Mouse (Mus musculus): ENCODE measurements around the gene Ppm1n.
A peak's percentile ranks its signal among the peaks of the same experiment; 100 is the strongest.
"Not testable (repeated sequence)": the region's sequence is repeated elsewhere in the genome, so short reads cannot be mapped to it uniquely, and the experiment has no call there.

Gene Ppm1n

DNA sequence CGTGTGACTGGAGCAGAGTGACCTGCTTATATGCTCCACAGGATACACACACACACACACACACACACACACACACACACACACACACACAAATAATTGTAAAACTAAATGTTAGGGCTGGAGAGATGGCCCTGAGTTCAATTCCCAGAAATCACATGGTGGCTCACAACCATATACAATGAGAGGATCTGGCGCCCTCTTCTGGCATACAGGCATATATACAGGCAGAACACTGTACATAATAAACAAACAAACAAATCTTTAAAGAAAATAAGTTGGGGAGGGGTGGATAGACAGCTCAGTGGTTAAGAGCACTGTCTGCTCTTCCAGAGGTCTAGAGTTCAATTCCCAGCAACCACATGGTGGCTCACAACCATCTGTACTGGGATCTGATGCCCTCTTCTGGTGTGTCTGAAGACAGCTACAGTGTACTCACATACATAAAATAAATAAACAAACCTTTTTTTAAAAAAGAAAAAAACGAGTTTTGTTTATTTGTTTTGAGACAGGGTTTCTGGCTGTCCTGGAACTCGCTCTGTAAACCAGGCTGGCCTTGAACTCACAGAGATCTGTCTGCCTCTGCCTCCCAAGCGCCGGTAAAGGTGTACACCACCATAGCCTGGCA lies 1.9 kb upstream of the Ppm1n start:
- DNase-seq, result not testable (repeated sequence)

DNA sequence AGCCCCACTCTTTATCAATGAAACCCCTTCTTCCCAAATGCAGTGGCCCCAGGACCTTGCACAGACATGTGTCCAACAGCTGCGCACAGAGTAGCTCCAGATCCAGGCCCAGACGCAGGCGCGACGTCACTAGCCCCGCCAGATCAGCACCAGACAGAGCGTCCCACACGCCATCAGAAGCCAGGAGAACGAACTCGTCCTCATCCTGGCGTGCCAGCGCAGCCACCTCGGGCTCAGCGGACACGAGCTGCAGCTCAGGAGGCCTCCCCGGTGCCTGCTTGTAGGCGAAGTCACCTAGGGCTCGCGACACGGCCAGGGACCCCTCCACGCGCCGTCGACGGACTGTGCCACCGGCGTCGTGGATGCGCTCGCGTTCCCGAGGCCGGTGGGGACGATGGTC lies 812 bp downstream of the Ppm1n start:
- DNase-seq, result no peak

DNA sequence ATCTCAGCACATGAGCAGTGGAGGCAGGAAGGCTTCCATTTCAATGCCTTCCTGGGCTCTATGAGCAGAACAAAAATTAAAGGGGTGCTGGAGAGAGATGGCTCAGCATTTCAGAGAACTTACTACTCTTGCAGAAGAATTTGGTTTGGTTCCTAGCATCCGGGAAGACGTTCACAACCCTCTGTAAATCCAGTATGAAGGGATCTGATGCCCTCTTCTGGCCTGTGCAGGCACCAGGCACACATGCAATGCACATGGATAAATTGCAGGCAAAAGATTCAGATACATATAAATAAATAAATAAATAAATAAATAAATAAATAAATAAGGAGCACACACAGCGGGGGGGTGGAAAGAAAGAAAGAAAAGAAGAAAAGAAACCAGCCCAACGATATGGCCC lies 3.6 kb downstream of the Ppm1n start:
- DNase-seq, result no peak

DNA sequence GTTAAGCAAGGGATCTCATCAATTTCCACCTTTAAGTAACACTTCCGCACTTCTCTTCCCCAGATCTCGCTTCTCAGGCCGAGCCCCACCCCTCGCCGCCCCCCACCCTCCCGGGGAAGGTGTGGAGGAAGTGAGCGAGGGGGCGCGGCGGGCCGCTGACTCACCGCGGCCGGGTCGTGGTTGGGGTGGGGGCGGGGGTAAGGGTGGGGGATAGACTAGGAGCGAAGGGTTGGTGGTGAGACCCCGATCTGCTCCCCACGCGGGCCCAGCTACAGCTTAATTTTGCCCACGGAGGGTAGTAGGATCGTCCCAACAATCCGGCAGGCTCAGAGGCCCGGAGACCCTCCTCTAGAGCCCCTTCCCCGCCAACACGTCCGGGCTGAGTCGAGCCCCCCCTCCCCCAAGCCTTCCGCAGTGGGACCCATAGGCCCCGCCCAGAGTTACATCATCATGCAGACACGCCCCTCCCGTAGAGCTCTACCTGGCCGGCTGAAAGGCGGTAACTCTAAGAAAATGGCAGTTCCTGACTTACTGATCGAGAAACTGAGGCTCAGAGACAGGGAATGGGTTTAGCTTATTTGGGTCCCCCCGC lies 7.6 kb downstream of the Ppm1n start:
- DNase-seq, result peak; percentile 59

DNA sequence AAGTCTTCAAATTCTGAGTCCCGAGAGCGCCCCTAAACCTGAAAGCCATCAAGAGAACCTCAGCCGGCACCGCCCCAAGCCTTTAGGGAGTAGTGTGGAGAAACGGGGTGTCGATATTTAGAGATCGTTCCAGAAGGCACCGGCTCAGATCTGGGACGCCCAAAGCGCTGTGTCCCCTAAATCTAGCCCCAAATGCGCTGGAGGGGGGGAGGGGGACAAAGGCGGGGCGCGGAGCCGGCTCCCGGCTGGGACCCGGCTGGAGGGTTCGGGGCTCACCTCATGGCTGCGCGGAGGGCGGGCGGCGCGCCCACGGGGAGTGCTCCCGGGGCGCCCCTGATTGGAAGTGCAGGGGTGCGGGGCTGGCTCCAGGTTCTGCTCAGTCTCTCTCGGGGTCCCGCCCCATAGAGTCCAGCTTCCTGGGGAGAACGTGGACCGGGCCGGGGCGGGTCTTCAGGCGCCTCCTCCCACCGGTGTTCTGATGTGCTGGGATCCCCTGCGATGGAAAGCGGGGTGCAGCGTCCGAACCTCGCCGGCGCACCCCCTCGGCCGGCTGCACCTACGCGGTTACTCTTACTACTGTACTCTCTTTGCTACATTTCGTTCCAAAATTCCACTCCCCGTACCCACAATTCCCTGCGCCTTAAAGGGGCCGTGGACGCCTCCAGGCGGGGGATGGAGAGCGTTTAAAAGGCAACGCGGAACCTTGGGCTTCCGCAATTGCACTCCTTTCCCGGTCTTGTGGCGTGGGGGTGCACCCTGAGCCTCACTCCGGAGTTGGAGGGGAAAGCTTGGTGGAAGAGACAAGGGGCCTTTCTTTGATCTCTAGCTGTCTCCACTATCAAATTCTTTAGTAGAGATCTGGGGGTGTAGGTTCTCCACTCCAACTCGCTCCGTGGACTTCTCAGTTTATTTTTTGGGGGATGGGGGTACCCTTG lies 8.4 kb downstream of the Ppm1n start, which contains the start of gene Vasp:
Vasp (minus strand) TSS at position 580 of the 935 bp plus-strand sequence.
- DNase-seq, result peak; percentile 69

DNA sequence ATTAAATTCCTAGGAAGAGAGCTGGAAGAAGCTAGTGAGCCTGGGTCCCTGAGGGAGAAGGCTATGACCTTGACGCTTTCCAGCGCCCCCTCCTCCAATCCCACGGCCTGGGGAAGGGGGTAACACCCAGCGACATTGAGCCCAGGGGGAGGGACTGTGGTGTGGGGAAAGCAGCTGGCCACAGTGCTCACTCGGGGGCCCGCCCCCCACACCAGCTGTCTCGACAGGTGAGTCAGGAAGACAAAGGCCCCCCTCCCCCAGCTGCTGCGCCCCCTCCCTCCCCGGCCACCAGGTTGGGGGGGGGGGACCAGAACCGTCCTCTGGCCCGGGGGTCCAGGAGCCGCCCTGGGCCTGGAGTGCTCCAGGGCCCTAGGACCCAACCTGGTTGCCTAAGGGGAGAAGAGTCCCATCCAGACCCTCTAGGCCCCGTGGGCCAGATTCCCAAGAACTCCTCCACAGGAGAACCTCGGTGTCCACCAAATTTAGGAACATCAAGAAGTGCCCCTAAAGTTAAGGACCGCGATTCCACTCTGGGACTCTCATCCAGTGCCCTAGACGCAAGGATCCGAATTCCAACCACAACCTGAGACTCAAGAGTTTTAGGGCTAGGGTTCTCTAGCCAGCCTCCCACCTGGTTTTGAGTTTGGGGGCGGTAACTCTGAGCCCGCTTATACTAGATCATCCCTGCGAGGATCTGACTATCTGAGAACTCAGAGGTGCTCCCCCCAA lies 9.2 kb downstream of the Ppm1n start:
- no peak for DNase-seq

DNA sequence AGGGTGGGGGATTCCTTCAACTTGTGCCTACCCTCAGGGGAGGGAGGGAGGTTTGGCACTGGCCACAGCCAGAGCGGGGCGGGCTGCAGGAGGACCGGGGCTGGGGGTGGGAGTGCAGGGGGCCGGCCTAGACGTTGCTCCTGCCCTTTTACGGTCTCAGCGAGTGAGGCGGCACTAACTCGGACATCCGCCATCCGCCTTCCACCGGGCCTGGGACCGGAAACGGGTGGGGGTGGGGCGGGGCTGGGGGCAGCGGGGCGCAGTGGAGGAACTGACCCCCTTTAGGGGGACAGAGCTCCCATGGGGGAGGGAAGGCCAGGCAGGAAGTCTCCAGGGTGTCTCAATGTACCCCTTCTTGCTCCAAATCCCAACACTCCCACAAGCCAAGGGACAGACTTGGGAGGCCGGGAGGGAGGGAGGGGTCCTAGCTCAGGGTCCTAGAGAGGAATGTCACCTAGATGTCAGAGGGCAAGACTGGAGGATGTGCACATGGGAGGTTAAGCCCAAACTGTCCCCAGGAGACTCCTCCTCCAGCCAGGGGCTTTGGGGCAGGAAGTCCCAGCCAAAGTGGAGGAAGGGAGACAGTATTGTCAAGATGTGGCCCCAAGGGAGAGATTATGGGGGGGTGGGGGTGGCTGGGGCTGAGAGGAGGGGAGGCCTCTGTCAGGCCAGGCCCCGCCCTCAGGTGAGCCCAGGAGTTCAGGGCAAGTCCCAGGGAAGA lies 10.0 kb downstream of the Ppm1n start:
- DNase-seq, result peak; percentile 25

DNA sequence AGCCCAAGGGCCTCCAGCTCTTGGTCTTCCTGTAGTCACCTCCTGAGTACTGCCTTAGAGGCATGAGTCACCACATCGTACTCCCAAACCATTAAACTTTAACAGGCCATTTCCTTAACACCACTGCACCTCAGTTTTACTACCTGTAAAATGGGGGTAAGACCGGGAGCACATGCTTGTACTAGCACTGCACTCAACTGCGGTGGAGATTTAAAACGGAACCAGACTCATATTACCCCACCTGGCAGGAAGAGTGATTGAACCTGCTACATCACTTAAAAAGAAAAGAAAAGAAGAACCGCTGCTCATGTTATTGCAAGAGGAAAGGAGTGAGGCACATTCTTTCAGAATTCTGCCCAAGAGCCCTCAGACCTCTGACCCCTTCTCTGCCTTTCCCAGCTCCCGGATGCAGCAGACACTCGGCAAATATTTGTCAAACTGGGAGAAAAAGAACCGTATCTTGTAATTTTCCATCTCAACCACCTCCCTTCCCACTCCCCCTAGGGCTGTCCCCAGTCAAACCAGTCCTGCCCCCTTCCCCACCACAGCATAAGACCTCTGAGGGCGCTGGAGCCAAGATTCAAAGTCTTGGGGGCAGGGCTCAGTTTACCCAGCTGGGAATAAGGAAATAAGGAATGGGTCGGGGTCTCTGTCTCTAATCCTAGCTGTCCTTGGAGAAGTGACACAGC lies 10.7 kb downstream of the Ppm1n start:
- DNase-seq, result no peak

DNA sequence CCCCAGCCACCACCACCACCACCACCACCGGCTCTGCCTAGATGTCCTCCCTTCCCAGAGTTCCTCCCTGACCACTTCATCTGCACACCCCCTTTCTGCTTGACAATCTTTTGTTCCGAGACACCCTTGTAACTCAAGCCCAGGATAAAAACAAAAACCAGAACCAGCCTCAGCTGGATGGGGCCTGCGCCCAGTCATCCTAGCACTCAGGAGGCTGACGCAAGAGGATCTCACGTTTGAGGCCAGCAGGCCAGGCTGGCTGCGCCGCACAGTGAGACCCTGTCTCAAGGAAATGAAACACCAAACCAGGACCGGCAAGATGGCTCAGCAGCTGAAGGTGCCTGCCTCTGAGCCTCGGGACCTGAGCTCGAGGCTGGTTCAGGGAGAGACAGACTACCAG lies 12.8 kb downstream of the Ppm1n start:
- no peak for DNase-seq

DNA sequence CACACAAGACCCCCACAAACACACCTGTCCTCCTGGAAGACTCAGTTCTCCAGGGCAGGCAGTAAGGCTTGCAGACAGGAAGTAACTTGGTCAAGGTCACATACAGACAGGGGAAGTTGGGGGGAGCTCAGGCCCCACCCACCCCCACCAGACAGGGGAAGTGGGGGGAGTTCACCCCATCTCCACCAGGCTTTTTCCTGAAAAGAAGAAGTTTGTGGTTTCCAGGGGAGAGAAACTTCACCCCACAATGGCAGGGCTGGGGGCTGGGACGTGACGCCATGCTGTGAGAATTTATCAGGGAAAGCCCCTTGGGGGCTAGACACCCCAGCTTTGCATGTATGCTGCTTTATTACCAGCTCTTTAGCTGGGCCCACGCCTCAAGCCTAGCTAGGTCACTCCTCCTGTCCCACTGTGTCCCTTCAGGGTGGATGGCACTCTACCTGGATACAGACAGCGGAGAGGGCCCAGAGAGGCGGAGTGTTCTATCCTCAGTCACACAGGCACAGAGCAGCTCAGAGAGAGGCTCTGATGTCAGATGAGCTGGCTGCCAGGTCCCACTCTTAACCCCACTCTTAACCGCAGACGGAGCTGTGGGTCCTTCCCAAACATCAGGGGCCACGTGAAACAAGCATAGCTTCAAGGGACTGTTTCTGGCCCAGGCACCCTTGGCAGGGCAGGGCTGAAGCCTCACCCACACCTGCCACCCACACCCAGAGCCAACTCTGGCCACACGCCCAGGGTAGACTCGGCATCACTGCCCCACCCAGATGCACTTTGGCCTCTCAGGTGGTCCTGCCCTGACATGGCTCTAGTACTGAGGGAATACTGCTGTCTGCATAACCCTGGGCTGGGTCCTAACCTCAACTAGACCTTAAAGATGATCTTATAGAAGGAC lies 13.7 kb downstream of the Ppm1n start:
- DNase-seq, result no peak

DNA sequence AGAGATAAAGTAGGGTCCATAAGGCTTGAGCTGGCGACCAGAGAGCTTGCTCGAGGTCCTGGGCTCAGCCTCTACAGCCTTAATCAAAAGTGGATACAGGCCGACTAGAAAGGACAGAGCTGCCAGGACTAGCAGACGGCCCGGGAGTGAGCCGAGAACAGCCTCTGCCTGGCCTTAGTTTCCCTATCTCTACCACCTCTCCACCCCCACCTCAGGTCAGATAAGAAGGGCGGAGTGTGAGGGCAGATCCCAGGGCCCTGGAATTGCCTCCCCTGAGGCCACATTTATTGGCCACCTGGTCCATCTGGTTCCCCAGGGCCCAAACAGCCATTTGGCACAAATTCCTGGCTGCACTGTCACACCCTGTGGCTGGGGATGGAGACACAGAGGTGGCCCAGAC lies 14.7 kb downstream of the Ppm1n start:
- no peak for DNase-seq

DNA sequence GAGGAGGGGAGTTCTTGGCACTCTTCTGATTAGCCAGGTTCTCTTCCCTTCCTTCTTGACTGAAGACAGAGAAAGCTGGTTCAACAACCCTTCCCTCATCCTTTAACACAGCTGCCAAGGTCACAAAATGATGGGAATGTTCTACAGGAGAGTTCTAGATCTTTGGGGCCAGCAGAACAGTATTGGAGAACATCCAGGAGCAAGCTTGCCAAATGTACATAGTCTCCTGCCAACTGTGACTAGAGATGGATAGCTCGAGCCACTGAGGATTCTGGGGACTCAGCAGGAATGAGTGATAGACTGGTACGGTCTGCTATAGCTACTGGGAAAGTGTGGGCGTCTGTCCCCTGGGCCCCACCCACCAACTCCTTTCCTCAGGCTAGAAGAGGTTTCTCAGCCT lies 21.5 kb downstream of the Ppm1n start:
- DNase-seq, result no peak

DNA sequence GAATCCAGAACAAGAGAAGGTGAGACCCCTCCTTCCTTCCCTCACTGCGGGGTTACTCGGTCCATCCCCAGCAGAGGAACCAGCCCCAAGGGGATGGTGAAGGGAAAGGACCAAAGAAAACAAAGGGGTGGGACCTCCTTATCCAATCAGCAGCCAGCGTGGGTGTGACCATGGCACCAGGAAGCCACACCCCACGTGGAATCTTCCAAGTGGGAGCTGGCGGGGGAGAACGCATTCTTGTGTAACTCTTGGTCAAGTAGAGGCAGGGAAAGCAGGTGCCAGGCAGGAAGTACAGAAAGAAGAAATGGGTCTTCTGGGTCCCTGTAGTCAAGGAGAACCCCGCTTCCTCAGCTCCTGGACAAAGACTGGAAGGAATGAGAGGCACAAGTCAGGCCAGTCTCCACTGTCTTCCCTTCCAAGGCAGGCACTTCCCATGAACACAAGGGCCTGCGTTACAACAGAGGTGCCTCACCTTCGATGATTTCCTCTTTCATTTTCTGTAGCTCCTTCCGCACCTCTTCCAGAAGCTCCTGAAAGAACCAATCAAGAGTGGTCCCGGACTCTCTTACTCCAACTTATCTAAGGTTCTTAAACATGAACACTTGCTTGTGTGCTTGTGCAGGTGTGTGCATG lies 22.4 kb downstream of the Ppm1n start:
- DNase-seq, result peak; percentile 51

DNA sequence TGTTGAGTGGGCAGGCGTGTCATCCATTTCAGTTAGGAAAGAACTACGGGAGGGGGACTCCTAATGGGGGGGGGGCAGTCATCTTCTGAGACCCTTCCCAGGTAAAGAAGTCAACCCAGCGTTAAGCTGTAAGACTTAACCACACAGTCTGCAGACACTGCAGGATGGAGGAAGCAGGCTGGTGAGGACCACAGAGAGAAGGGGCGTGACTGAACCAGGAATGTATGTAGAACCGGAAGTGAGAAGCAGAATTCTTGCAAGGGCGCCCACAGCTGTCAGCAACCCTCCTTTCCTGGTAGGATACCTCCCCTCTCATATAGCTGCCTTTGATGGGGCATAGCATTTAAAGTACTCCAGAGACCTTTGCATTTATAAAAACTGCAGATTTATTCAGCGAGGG lies 23.3 kb downstream of the Ppm1n start:
- no peak for DNase-seq

DNA sequence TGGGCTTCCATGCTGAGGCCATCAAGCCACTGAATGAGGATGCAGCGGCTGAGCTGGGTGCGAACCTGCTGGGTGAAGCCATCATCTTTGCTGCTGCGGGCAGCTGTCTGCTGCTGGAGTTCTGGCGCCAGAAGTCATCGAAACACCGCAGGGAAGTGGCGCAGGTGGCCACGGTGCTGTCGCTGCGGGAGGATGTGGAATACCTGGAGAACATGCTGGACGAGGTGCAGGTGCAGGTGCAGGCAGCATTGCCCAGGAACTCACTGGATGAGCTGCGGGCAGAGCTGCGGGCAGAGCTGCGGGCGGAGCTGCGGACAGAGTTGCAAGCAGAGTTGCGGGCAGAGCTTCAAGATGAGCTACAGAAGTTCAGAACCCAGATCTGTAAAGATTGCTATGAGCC lies 24.5 kb downstream of the Ppm1n start:
- DNase-seq, result no peak

DNA sequence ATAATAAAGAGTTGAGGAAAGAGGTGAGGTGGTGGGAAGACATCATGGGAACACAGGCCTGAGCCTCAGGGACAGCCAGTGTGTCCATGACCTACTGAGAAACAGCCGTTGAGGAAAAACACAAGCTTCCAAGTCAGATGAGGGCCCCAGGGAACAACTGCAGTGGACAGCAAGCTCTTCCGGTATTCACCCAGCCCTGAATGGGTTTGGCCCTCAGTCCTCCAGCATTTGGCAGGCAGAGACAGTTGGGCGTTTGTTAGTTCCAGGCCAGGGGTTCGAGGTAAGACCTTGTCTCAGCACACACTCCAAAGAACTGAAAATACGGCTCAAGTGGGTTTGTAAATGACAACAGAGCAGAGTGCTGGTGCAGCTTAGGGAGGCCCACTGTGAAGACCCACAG lies 26.4 kb downstream of the Ppm1n start:
- no peak for DNase-seq

DNA sequence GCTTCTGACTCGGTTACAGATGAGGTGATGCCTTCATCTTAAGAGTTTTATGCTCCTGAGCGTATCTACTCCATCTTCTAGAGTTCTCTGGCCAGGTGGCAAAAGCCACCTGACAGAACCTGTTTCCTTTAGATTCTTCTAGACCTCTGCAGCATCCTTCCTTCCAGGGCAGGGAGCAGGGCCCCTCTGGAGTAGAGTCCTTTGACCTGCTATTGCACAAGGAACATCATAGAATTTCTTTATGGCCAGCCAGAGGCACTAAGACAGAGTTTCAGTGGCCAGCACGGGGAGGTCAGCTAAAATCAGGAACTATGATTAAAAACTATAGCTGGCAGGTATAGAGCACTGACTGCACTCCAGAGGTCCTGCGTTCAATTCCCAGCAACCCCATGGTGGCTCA lies 27.8 kb downstream of the Ppm1n start:
- DNase-seq, result no peak

DNA sequence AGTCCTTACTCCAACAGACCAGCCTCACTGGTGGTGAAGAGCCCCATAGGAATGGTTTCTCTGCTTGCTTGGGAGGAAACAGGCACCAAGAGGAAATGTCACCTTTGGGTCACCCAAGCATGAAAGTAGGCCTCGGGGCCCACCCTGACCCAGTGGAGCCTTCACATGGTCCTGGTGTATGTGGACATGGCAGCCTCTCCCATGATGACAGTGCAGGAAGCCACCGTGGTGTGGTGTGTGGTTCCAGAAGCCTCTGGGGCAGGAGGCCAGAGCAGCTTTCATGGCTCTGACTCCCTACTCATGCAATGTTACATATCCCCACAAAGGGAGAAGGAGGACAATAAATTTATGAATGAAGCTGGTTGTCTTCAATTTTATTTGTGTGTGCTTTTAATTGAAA lies 32.4 kb downstream of the Ppm1n start:
- DNase-seq, result no peak

DNA sequence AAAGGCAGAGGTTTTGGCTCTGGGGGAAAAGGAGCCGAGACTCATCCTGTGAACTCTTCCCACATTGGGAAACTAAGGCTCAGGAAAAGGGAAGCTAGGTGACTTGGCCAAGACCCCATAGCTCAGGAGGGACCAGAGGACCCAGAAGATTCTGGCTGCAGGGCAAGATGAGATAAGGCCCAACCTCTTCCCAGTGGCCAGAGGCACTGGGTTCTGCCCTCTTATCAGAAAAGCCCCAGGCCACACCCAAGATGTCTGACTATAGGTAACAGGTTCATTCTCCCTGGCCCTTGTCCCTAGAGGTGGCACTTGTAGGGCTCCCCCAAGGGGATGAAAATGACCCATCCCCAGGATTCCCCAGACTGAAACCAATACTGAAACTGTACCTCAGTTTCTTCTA lies 33.0 kb downstream of the Ppm1n start:
- DNase-seq, result no peak

DNA sequence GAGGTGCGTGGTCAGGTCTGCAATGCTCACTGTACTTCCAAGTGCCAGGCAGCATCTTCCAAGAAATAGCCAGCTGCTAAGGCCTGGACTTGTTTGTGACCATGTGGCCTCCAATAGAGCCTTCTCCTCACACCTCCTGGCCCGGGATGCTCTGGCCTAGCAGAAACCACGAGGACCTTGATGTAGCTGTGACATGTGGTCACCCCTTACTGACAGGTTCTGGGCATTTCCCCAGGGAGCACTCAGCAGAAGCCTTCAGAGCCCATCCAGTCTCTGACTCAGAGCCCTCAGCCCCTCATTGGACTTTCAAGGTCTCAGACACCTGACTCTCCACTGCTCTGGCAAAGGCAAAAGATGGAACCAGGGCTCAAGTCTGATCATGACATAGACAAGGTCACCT lies 34.8 kb downstream of the Ppm1n start:
- no peak for DNase-seq
